Mouse (Mus musculus) midbrain, postnatal 0 days (tissue): ENCODE data around the gene Kin. TPM values are rescaled to one million over a fixed set of nuclear protein-coding genes. Genes with fewer than 3 reads are reported as not detected.

ENCODE experiments used
- ATAC-seq: fragments of 200-750 bp; cut with Nextera tagmentation; 2 replicates; pipeline ENCODE4 v1.8.0; 2017; ENCODE audit warnings: moderate number of reproducible peaks, mild to moderate bottlenecking, moderate TSS enrichment, moderate library complexity; ENCODE audit not compliant: low FRiP score
- DNase-seq: peaks from one replicate; pipeline ENCODE4 v3.0.0-alpha.2; 2015; ENCODE audit warnings: low spot score
- H3K27ac ChIP-seq: fragments of 300-500 bp; sonication (generic); 2 replicates; pipeline ENCODE4 v1.5.1; 2014; ENCODE audit warnings: low read depth, mild to moderate bottlenecking, low read length, mixed read lengths
- H3K27me3 ChIP-seq: fragments of 300-500 bp; sonication (generic); 2 replicates; pipeline ENCODE4 v1.6.1; 2014; ENCODE audit warnings: low read length, control low read depth, mixed read lengths; ENCODE audit not compliant: insufficient read depth
- H3K36me3 ChIP-seq: fragments of 300-500 bp; sonication (generic); 2 replicates; pipeline ENCODE4 v1.6.1; 2014; ENCODE audit warnings: low read length, control low read depth, mixed read lengths; ENCODE audit not compliant: insufficient read depth
- H3K4me1 ChIP-seq: fragments of 300-500 bp; sonication (generic); 2 replicates; pipeline ENCODE4 v1.6.1; 2014; ENCODE audit warnings: mild to moderate bottlenecking, control low read depth, antibody characterized with exemption, low read length, mixed read lengths; ENCODE audit not compliant: insufficient read depth
- H3K4me2 ChIP-seq: fragments of 300-500 bp; sonication (generic); 2 replicates; pipeline ENCODE4 v1.6.1; 2014; ENCODE audit warnings: low read depth, mild to moderate bottlenecking, low read length, mixed read lengths; ENCODE audit not compliant: poor library complexity, severe bottlenecking
- H3K4me3 ChIP-seq: fragments of 300-500 bp; sonication (generic); 2 replicates; pipeline ENCODE4 v1.5.1; 2014; ENCODE audit warnings: low read depth, mild to moderate bottlenecking, low read length, moderate library complexity
- H3K9ac ChIP-seq: fragments of 300-500 bp; sonication (generic); replicated peaks from 2 replicates; pipeline ENCODE4 v1.6.1; 2014; ENCODE audit warnings: mild to moderate bottlenecking, low read length, moderate library complexity, mixed read lengths; ENCODE audit not compliant: poor library complexity, severe bottlenecking
- H3K9me3 ChIP-seq: fragments of 300-500 bp; sonication (generic); 2 replicates; pipeline ENCODE4 v1.6.1; 2016; ENCODE audit warnings: low read length, control low read depth
- CTCF ChIP-seq: IDR thresholded peaks from 2 replicates; pipeline ENCODE4 v1.5.1; 2016; ENCODE audit warnings: antibody characterized with exemption, mild to moderate bottlenecking
- WGBS: fragments of 180-500 bp; shearing (Covaris S2); extraction: QIAGEN DNeasy Blood & Tissue Kit; methylation state at CpG from one replicate; pipeline ENCODE4 v1.1.7; 2014; 5-methylcytosine and 5-hydroxymethylcytosine counted together
- polyA plus RNA-seq: library from polyadenylated mRNA; unstranded; fragments of >200 nt; fragmentation: Nextera tagmentation; extraction: Ambion mirVana; gene quantifications from 2 replicates; pipeline ENCODE4 v1.2.1, GENCODE M21; 2015
- total RNA-seq: library from RNA; depleted of rRNA; stranded (reverse); fragments of >200 nt; gene quantifications from 2 replicates; pipeline ENCODE4 v1.2.3, GENCODE M21; 2014

Kin gene
- total and polyA plus RNA-seq, 2 experiments from 2014 or later: 5.9 to 14.8 TPM

DNA sequence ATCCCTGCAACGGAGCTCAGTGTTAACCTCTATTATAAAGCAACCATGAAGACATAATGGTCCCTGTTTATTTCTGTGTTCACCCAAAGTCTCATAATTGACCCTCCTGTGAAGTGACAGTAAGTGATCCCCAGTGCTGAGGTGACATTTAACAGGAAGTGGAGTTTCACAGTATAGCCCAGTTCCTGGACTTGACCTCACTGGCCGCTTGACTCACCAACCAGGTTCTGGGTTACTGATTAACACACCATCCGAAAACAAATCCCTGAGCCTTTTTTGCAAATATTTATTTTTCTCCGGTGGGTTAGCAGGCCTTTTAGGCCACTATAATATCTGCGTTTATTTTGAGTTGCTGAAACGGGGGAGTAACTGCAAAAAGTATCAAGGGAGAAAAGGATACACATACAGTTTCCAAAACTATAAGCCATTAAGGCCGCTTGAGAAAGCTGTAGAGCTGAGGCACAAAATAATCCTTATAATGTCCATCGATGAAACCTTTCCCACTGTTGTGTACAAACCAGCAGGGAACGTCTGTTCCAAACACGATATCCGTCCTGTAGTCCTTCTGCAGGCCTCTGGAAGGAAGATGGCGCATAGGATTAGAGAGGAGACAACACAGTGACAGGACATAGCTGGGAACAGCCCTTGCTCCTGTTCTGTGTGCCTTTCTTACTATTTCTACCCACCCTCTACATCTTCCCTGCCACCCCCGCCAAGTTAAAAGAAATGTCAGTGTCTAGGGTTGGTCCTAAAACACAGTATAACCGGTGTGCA is 14.1 kb downstream of the Kin start:
- Histone ChIP-seq H3K27ac (no peak overlapping the region), H3K27me3 (no peaks in the 10 kb centered on the region), H3K36me3 (peaks cover 25% of the 10 kb centered on the region), H3K9ac (no peak overlapping the region), H3K4me3 (no peak overlapping the region), H3K9me3 (no peaks in the 10 kb centered on the region), H3K4me1 (no peaks in the 10 kb centered on the region), H3K4me2 (no peak overlapping the region)
- 91% methylated on average over 14 of the region's 14 CpGs for WGBS
- no peak for TF ChIP-seq CTCF
- ATAC-seq (no peak), DNase-seq (no peak)

DNA sequence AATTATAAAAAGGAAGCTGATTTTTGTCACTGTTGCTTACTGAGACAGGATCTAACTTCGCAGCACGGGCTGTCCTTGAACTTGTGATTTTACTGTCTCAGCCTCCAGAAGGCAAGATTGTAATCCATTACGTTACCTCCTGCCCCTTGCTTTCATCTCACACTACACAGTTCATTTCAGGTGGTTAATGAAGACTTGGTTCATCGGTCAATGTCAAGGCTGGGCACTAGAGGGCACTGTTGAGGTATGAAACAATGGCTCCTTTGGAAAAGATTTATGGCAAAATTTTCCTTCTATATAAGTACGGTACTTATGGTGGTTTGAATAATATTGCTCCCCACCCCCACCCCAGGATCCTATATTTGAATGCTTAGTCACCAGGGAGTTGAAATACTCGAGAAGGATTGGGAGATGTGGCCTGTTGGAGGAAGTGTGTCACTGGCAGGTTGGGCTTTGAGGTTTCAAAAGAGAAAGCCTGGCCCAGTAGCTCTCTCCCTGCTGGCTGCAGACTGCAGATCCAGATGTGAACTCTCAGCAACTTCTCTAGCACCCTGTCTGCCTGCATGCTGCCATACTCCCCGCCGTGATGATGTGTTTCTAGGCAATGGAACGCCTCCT is 18.3 kb downstream of the Kin start:
- Histone ChIP-seq H3K36me3 (0 out of 2 replicates have a peak, but pooled peaks cover 2% of the 10 kb centered on the region), H3K4me2 (no peak overlapping the region), H3K9me3 (no peaks in the 10 kb centered on the region), H3K27ac (no peak overlapping the region), H3K9ac (no peak overlapping the region), H3K4me3 (no peak overlapping the region), H3K4me1 (no peaks in the 10 kb centered on the region), H3K27me3 (no peaks in the 10 kb centered on the region)
- ATAC-seq (no peak), DNase-seq (peak; percentile 72)
- peak; percentile 87 for TF ChIP-seq CTCF
- 36% methylated on average over 9 of the region's 9 CpGs for WGBS

DNA sequence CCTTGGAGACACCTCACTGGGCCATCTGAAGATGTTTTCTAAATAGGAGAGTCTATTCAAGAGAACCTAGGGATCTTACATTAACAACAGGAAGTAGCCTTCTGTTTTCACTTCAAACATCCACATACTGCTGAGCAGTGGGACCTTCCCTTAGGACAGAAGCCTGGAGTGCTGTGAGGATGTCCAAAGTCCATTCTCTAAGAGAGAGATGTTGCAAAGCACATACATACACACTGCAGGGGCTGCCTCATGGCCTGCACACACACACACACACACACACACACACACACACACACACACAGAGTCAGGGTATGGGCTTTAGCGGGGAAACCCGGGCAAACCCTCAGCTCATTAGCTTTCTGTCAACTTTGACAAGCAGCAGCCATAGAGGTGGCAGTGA is 20.1 kb downstream of the Kin start:
- no peaks in the 10 kb centered on the region for H3K27me3 ChIP-seq
- no peak overlapping the region for H3K27ac ChIP-seq
- H3K9me3 ChIP-seq: no peaks in the 10 kb centered on the region
- no peak overlapping the region for H3K4me3 ChIP-seq
- no peak for DNase-seq
- no peak for ATAC-seq
- no peak for TF ChIP-seq CTCF
- WGBS: 58% methylated on average over 2 of the region's 2 CpGs
- no peak overlapping the region for H3K4me2 ChIP-seq
- H3K4me1 ChIP-seq: no peaks in the 10 kb centered on the region
- no peak overlapping the region for H3K9ac ChIP-seq
- H3K36me3 ChIP-seq: no peaks in the 10 kb centered on the region

DNA sequence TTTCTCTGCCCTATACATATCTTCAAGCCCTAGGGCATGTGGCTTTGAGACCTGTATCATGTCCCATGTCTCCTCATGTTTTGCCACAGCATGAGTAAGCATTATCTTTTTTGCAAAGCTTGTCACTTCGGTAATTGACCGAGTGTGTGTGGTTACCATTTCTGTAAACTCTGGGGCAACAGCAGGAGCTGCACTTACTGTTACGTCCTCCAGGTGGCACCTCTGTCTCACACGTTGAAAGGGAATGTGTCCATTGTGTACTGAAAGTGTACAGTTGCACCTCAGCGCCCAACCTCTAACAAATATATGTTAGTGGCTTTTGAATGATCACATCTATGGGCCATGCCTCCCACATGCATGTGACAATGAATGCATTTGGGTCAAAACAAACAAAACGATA is 20.8 kb downstream of the Kin start:
- H3K9me3 ChIP-seq: no peaks in the 10 kb centered on the region
- ATAC-seq: no peak
- WGBS: 43% methylated on average over 6 of the region's 6 CpGs

GRCm38 (mm10) chr2:10108535-10109189 is 28.3 kb downstream of the Kin start:
- no peak for ATAC-seq
- no peaks in the 10 kb centered on the region for H3K27me3 ChIP-seq
- H3K36me3 ChIP-seq: no peaks in the 10 kb centered on the region
- no peaks in the 10 kb centered on the region for H3K4me1 ChIP-seq
- TF ChIP-seq CTCF: no peak
- H3K9me3 ChIP-seq: no peaks in the 10 kb centered on the region
- H3K27ac ChIP-seq: no peak overlapping the region
- H3K4me2 ChIP-seq: no peak overlapping the region
- DNase-seq: no peak
- WGBS: 77% methylated on average over 6 of the region's 6 CpGs
- no peak overlapping the region for H3K4me3 ChIP-seq
- H3K9ac ChIP-seq: no peak overlapping the region

More for the DNA sequence above, 20.8 kb downstream of the Kin start:
- DNase-seq: peak; percentile 56
- peak; percentile 91 for TF ChIP-seq CTCF
- Histone ChIP-seq H3K36me3 (no peaks in the 10 kb centered on the region), H3K4me1 (no peaks in the 10 kb centered on the region), H3K9ac (no peak overlapping the region), H3K4me3 (no peak overlapping the region), H3K27me3 (no peaks in the 10 kb centered on the region), H3K4me2 (no peak overlapping the region), H3K27ac (no peak overlapping the region)

DNA sequence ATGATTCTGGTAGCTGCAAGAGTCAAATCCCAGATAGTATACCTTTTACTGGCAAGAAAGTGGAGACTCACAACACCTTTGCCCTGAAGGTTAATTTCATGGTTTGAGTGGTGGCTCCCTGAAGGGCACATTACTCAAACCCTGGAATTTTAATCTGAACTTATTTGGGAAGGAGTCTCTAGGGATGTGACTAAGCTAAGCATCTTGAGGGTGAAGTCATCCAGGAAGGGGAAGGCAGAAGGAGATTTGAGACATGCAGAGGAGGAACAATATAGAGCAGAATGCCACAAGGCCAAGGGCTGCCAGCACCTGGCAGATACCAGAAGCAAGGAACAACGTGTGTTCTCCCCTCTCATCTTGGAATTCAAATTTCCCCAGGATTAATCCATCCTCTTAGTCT is 38.4 kb downstream of the Kin start:
- H3K9me3 ChIP-seq: no peaks in the 10 kb centered on the region
- H3K4me3 ChIP-seq: no peak overlapping the region
- ATAC-seq (no peak), DNase-seq (no peak)
- TF ChIP-seq CTCF: no peak
- no peak overlapping the region for H3K9ac ChIP-seq
- H3K4me2 ChIP-seq: no peak overlapping the region
- no peaks in the 10 kb centered on the region; the same call in 1 of the 2 replicates for H3K27me3 ChIP-seq
- H3K4me1 ChIP-seq: no peaks in the 10 kb centered on the region
- H3K27ac ChIP-seq: no peak overlapping the region
- H3K36me3 ChIP-seq: no peaks in the 10 kb centered on the region
- WGBS: 60% methylated on average over 1 of the region's 1 CpGs
